Mouse (Mus musculus): Measurements from ENCODE around the gene Arfrp1.

DNA sequence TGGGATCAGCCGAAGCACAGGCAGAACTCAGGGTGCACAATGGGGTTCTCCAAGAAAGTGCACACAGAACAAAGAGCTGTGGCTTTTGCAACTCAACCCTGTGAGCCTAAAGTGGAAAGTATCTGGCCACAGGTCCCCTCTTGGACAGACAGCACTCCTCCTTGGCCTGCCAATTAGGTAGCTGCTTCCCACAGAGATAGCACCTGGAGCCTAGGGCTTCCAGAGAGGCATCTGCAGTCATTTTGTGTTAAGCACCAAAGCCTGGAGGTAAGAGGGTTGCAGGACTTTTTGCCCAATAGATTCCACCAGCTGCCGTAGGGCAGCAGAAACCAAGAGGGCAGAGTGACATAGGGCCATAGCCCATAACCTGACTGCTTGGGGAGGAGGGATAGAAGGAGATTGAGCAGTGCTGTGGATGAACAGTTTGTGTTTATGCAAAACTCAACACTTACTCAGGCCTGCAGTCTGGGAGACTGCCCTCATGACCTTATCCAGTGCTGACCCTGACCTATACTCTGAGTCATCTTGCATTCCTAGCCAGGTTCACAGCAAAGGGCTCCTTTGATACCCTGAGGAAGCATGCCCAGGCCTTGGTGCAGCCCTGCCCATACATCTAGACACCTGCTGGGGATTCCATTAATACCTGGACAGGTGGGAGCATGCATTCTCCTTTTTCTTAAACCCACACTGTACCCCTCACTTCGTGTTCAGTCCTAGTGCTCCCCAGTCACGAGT is 25.1 kb upstream of the Arfrp1 start:
- TF ChIP-seq CTCF (IDR thresholded peaks at IDR 0.05; ENCODE audit: low read depth, low read length) (no peak), POLR2A (IDR thresholded peaks at IDR 0.05; ENCODE audit: extremely low read depth, insufficient read depth, low read length) (no peak)
